Mouse (Mus musculus): ENCODE measurements around the gene Soat2.
A peak's percentile ranks its signal among the peaks of the same experiment; 100 is the strongest.

Gene Soat2

GRCm38 (mm10) chr15:102150301-102151135 lies at the start of gene Soat2:
Gene Soat2 (plus strand): TSS chr15:102150526.
- peak; percentile 33 for DNase-seq (ENCODE audit: low read depth, low spot score)

GRCm38 (mm10) chr15:102100996-102101671 lies 49.2 kb upstream of the Soat2 start:
- DNase-seq (ENCODE audit: low read depth, low spot score): no peak

- DNase-seq (ENCODE audit: low read depth, low spot score): no peak
These were observed 48.4 kb upstream of the Soat2 start for GRCm38 (mm10) chr15:102101672-102102541.

- no peak for DNase-seq (ENCODE audit: low read depth, low spot score)
These were observed 47.7 kb upstream of the Soat2 start for GRCm38 (mm10) chr15:102102548-102103121.

GRCm38 (mm10) chr15:102103371-102103946 lies 46.9 kb upstream of the Soat2 start:
- no peak for DNase-seq (ENCODE audit: low read depth, low spot score)

GRCm38 (mm10) chr15:102103947-102104555 lies 46.3 kb upstream of the Soat2 start:
- no peak for DNase-seq (ENCODE audit: low read depth, low spot score)

GRCm38 (mm10) chr15:102105360-102105759 lies 45.0 kb upstream of the Soat2 start:
- no peak for DNase-seq (ENCODE audit: low read depth, low spot score)

- peak; percentile 69 for DNase-seq (ENCODE audit: low read depth, low spot score)
These were observed 44.3 kb upstream of the Soat2 start for GRCm38 (mm10) chr15:102105764-102106730.

- DNase-seq (ENCODE audit: low read depth, low spot score): peak; percentile 70
These were observed 43.4 kb upstream of the Soat2 start for GRCm38 (mm10) chr15:102106754-102107456.

- DNase-seq (ENCODE audit: low read depth, low spot score): peak; percentile 88
These were observed 42.4 kb upstream of the Soat2 start for GRCm38 (mm10) chr15:102107689-102108573.

GRCm38 (mm10) chr15:102108651-102109525 lies 41.4 kb upstream of the Soat2 start:
- DNase-seq (ENCODE audit: low read depth, low spot score): peak; percentile 90

GRCm38 (mm10) chr15:102110271-102110670 lies 40.1 kb upstream of the Soat2 start:
- DNase-seq (ENCODE audit: low read depth, low spot score): no peak

- no peak for DNase-seq (ENCODE audit: low read depth, low spot score)
These were observed 39.4 kb upstream of the Soat2 start for GRCm38 (mm10) chr15:102110701-102111494.

GRCm38 (mm10) chr15:102111495-102111829 lies 38.9 kb upstream of the Soat2 start:
- no peak for DNase-seq (ENCODE audit: low read depth, low spot score)

GRCm38 (mm10) chr15:102112181-102112580 lies 38.1 kb upstream of the Soat2 start:
- DNase-seq (ENCODE audit: low read depth, low spot score): no peak

GRCm38 (mm10) chr15:102112827-102113226 lies 37.5 kb upstream of the Soat2 start:
- DNase-seq (ENCODE audit: low read depth, low spot score): no peak

Measured in CD4-positive, CD25-positive, alpha-beta regulatory T cell, adult 2 months (primary cell).